Mouse (Mus musculus) spleen, postnatal 36 days (tissue): ENCODE data around the gene Olfr60.
A peak's percentile ranks its signal among the peaks of the same experiment; 100 is the strongest.

Experiments
- DNase-seq, 2 experiments: peaks; one replicate each; pipeline ENCODE4 v3.0.0; 2022; ENCODE audit warnings: low spot score in 2 of 2, mixed read lengths in 1 of 2

The Olfr60 gene

DNA sequence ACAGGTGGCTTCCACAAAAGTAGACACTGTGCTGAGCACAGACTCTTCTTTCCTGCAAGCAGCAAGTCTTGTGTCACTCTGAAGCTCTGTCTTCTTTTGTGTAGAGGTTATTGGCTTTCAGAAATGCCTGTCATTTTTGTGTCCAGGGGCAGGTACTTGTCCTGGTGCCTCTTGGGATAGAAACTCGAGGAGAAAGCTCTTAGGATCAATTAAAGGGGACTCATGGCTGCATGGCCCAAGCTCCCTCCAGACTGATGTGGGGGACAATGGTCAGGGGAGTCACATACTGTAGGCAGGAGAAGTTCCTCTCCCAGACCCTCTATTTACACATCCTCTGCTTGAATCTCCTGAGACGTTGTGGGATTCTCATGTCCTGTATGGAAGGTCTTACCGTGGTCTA lies at the start of gene Olfr60:
Gene Olfr60 (minus strand): TSS at position 101 of the 400 bp plus-strand sequence.
- no peak for DNase-seq

DNA sequence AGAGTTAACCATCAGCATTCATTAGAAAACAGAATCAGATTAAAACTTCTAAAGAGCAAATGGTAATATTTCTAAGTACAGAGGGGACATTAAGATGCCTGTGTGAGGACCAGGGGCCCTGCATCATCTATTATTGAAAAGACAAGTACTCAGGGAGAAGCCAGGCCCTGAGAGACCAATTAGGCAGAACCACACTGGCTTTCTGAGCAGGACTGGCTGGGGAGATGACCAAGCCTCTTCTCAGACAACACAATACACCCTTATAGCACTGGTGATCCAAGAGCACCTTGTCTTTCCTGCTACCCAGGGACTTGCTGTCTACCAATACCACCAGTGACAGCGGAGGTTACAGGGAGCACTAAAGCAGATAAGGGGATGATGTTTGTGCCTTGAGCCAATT lies 41.3 kb upstream of the Olfr60 start, which contains the start of gene Olfr531:
Gene Olfr531 (minus strand): TSS at position 101 of the 400 bp plus-strand sequence.
- no peak for DNase-seq

DNA sequence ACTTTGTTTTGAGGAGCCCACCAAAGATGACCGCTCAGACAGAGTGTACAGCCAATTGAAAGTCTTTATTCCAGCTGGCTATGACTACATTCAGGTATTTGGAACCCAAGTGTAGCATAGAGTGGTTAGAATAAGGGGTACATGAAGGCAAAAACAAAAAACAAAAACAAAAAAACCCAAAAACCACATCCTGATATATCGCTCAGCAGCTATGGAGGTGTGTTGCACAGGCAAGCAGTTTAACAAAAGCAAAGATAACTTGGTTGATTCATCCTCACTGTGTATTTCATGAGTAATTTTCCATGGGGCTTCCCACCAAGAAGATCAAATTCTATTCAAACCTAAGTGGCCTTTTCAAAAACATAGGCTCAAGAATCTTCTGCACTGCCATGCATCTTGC lies 15.4 kb upstream of the Olfr60 start:
- DNase-seq: no peak

DNA sequence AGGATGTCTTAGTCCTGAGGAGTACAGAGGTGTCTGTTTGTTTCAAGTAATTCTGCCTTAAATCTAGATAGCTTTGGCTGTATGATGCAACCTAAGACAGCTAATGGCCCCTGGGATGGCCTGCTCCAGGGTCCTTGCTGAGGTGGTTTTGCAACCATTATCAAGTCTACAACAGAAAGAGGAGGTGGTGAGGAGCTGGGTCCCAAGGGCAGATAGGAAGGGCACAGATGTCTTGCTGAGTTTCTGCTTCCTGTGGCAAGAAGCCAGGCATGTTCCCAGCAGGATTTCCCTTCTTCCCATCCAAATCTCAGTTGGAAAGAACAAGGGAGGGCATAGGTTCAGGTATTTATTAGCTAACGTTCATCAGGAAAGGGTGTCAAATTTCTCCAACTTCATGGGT lies 14.8 kb upstream of the Olfr60 start, which contains the start of gene Olfr530:
Gene Olfr530 (minus strand): TSS at position 101 of the 400 bp plus-strand sequence.
- DNase-seq: no peak

DNA sequence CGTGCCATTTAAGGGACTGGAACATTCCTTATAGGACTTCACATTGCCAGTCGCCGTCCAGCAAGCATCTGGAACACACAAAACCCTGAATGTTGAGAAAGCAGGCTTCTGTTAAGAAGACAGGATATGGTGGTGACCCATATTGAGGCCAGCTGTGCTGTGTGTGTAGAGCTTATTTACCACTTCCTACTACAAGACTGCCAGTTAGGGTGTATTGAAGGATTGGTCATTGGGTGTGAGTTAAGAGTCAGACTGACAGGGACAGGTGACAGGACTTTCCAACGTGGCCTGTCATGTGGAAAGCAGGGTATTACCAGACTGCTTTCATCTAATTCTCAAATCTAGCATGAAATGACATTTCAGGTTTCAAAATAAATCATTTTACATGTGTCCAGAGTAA lies 12.8 kb upstream of the Olfr60 start:
- no peak for DNase-seq

DNA sequence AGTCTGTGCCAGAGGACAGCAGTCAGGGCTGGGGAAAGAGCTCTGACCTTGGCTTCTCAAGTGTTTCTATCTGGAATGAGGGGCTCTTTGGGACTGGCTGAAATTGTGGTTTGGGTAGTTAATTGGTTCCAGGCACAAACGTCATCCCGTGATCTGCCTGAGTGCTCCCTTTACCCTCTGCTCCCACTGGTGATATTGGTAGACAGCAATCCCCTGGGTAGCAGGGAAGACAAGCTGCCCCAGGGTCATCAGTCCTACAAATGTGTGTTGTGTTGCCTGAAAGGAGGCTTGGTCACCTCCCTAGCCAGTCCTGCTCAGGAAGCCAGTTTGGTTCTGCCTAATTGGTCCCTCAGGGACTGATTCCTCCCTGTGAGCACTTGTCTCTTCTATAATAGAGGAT lies 27.8 kb downstream of the Olfr60 start, which contains the start of gene Olfr527:
Gene Olfr527 (plus strand): TSS at position 301 of the 400 bp plus-strand sequence.
- no peak for DNase-seq

DNA sequence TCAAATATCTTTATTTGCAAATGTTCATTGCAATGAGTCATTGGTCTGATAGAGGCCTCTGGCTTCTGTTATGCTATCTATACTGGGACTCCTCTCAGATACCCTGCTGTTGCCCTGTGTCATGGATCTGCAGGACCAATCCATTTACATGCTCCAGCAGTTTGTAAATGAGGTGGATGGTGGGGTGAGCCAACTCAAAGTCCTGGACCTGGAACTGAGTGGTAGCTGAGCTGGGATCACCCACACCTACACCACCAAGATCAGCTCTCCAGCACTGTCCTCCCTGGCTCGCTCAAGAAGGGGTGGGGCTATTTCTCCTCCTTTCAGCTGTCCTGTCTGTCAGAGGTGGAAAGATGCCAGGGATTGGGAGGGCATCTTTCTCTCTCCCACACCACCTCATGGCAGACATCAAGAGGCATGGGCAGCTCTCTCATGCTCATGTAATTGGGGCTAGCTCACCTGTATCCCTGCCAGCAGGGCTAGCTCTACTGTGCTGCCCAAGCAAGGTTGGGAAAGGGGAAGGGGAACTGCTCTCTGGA lies 31.6 kb downstream of the Olfr60 start:
- no peak for DNase-seq

DNA sequence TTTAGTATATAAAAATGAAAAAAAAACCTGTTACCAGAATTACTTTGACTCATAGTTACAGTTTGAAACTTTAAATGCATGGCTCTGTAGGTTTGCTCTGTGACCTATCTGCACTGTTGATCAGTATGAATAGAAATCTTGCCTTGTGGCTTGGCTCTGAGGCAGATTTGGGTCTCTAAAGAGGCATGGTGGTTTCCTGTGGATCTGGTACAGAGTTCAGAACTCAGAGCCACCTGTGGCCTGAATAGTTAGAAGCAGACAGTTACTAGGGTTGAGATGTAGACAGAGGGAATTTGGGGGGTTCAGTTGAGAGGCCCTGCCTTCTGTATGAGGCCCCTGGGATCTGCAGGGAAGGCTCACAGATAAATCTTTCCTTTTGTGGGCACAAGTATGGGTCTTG lies 40.3 kb downstream of the Olfr60 start:
- peak in 1 of 2 experiments; percentile 2 for DNase-seq

DNA sequence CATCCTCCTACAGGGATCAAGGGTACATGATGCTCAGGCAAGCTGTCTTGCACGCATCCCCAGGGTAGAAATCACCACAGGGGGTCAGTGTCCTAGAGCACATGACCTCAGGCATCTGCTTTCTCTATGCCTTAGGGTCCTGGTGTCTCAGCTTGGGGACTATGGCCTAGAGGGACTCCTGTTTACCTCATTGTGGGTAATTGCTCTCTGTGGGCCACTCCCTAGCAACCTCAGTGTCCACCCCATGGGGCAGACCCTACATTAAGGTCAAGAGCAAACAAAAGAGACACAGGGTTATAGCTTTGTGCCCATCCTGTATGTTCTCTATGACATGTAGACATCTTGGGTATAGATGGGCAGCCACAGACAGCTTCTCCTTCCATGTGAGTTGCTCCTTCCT lies 40.9 kb downstream of the Olfr60 start, which contains the start of gene Olfr525:
Gene Olfr525 (plus strand): TSS at position 301 of the 400 bp plus-strand sequence.
- no peak for DNase-seq

DNA sequence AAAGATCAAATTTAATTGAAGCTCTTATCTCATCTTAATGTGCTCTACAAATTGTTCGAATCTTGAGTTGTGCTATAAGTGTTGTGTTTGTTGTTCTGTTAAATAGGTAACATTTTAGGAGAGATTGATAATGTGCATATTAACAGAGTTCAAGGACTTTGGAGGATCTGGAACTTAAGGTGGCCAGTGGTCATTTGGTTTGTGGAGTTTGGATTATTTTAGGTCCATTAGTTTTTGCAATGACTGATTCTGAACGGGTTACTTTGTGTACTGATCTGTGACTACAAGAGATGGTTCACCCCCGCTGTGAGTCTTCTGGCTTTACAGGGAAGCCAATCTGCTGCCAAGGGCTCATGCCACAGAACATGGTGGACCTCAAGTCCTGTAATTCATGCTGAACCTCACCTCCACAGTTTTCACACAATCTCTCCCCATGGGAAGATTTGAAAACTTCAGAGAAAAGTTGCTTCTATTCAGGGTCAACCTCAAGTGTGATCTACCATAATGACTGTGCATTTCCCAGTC lies 41.5 kb downstream of the Olfr60 start:
- DNase-seq: no peak

DNA sequence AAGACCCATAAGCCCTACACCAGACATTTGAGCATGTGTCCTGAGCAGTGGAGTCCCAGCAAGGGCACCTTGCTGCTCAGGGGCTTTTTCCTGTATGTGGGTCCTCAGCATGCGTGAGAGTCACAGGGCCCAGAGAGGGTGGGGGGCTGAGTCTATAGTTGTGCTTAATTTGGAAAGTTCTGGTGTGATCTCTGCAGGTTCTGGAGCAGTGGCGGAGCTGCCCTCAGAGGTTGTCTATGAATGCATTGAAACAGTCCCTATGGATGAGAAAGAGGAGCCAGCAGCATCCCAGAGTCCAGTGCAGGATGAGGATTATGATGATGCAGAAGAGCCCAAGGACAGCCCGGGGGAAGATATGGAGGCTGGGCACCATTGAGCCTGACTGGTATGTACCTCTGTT lies 62.1 kb downstream of the Olfr60 start:
- DNase-seq: no peak

DNA sequence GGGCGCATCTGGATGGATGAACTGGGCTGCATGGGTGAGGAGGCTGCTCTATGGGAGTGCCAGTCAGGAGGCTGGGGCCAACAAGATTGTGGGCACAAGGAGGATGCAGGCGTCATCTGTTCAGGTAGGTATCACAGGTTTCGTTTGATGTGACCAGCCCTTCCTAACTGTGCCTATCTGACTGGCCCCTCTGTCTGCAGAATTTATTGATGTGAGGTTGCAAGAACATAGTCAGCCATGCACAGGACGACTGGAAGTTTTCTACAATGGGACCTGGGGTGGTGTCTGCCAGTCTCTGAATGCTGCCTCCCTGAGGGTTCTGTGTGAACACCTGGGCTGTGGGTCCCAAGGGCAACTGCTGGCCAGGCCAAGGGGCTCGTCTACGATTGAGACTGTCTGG lies 64.6 kb downstream of the Olfr60 start:
- no peak for DNase-seq

DNA sequence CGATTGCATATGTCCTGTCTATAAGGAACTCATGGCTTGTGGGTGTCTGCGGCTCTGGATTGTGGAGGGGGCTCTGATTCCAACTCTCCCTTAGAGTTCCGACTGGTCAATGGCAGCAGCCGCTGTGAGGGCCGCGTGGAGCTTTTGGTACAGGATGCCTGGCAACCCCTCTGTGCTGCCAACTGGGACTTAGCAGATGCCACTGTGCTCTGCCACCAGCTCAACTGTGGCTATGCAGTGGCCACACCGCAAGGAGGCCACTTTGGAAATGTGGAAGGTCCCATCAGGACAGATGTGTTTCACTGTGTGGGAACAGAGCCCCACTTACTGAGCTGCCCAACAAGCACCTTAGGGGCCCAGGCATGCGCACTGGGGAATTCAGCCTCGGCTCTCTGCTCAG lies 65.7 kb downstream of the Olfr60 start:
- DNase-seq: no peak
